Mouse (Mus musculus) hematopoietic multipotent progenitor cell, adult 10-12 weeks (in vitro differentiated cells): ENCODE measurements around the gene C87499. TPM values are rescaled to one million over a fixed set of nuclear protein-coding genes. Genes with fewer than 3 reads are reported as not detected.

Experiments
- polyA plus RNA-seq: library from polyadenylated mRNA; stranded (reverse); fragments of >175 nt; gene quantifications from 2 replicates; pipeline ENCODE4 v1.2.3, GENCODE M21; 2012; ENCODE audit warnings: low replicate concordance

Gene C87499
- polyA plus RNA-seq = not detected in 2 replicates

DNA sequence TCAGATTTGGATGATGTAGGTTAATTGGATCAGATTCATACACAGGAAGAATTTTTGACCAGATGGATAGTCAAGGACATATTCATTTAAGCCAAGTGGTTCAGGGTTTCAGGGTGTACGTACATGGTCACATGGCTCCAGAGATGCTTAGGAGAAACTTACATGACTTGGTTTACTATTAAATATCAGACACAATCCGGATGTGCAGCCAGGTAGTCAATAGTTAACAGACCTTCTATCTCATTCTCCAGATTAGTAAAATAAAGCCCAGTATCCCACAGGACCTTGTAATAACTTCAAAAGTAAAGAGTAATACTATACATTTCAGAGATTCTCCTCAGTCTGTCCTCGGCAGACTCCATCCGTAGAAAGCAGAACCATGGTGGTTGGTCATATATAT is at the start of gene C87499:
Gene C87499, minus strand, starts transcription at position 101 of the 400 bp plus-strand sequence.

GRCm38 (mm10) chr4:88683812-88684211 is 49.6 kb upstream of the C87499 start, which contains the start of gene Ifna2:
Ifna2 (minus strand) TSS chr4:88683912.

DNA sequence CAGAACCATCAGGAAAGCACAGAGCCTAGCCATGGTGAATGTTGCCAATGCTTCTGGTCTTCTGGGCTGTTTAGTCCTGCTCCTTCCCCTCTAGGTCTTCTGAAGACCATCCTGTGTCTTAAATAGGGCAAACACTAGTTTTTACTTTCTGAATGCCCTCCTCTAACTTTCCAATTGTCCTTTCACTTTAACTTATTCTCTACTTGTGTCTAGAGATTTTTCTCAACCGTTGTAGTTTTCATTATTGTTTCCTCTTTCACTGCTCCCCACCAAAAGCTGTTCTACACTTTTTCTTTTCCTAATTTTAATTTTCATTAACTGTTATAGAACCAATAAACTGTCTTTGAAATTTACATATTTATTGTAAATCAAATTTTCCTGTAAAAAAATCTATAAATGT is 42.6 kb upstream of the C87499 start, which contains the start of gene Ifna16:
Gene Ifna16, minus strand, starts transcription at position 101 of the 400 bp plus-strand sequence.

DNA sequence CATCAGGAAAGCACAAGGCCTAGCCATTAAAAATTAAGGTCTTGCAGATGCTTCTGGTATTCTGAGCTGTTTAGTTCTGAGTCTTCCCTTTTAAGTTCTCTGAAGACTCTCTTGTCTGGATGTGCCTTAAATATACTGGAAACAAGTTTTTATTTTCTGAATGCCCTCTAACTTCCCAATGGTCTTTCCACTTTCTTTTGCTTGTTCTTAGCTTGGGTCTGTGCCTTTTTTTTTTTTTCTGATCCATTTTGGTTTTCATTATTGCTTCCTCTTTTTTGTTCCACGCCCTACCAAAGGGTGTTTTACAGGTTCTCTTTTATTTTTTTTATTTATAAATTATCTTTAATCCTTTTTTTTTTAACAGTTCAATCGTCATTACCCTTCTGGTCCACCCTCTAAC is 10.1 kb upstream of the C87499 start, which contains the start of gene Ifna13:
Gene Ifna13, minus strand, starts transcription at position 101 of the 400 bp plus-strand sequence.

GRCm38 (mm10) chr4:88603276-88603675 is 30.9 kb downstream of the C87499 start, which contains the start of gene Ifna12:
Ifna12 (minus strand) TSS chr4:88603376.

DNA sequence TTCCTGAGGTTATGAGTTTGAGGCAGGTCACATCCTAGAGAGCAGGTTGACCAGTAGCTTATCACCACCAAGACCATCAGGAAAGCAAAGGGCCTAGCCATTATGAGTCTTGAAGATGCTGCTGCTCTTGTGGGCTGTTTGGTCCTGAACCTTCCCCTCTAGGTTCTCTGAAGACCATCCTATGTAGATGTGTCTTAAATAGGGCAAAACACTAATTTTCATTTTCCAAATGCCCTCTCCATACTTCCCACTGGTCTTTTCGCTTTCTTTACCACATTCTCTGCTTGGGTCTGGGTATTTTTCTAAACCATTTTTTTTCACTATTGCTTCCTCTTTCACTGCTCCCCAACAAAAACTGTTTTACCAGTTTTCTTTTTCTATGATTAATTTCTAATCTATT is 41.9 kb downstream of the C87499 start, which contains the start of gene Ifna9:
Gene Ifna9, minus strand, starts transcription at position 101 of the 400 bp plus-strand sequence.

Other genes starting within 250 kb of the C87499 start
- 0.84 and 1.4 TPM in 2 replicates for gene Hacd4, start 195.5 kb downstream of the C87499 start, polyA plus RNA-seq
- gene Ifnb1, start 111.6 kb downstream of the C87499 start, polyA plus RNA-seq = not detected in 2 replicates
- not detected in 2 replicates for gene Ifna15, start 76.2 kb downstream of the C87499 start, polyA plus RNA-seq
- gene Ifna14, start 62.6 kb downstream of the C87499 start, polyA plus RNA-seq = not detected in 2 replicates
- not detected in 2 replicates for gene Ifna9, start 42.0 kb downstream of the C87499 start, polyA plus RNA-seq
- not detected in 2 replicates for gene Ifna12, start 31.0 kb downstream of the C87499 start, polyA plus RNA-seq
- gene Ifna13, start 10.0 kb upstream of the C87499 start, polyA plus RNA-seq = not detected in 2 replicates
- gene Ifna16, start 42.5 kb upstream of the C87499 start, polyA plus RNA-seq = not detected in 2 replicates
- gene Ifna2, start 49.5 kb upstream of the C87499 start, polyA plus RNA-seq = not detected in 2 replicates
- gene Ifnab, start 56.9 kb upstream of the C87499 start, polyA plus RNA-seq = not detected in 2 replicates
- gene Gm26566, start 87.4 kb upstream of the C87499 start, polyA plus RNA-seq = 0.11 and 0.58 TPM in 2 replicates
- gene Klhl9, start 88.1 kb upstream of the C87499 start, polyA plus RNA-seq = 6.5 and 7.8 TPM in 2 replicates
- not detected in 2 replicates for gene Gm13271, start 120.5 kb upstream of the C87499 start, polyA plus RNA-seq
- gene Gm13283, start 125.7 kb upstream of the C87499 start, polyA plus RNA-seq = not detected in 2 replicates
- gene Gm13290, start 139.4 kb upstream of the C87499 start, polyA plus RNA-seq = not detected in 2 replicates
- not detected in 2 replicates for gene Gm13289, start 142.5 kb upstream of the C87499 start, polyA plus RNA-seq
- gene Gm13272, start 145.4 kb upstream of the C87499 start, polyA plus RNA-seq = not detected in 2 replicates
- gene Ifnz, start 147.7 kb upstream of the C87499 start, polyA plus RNA-seq = not detected in 2 replicates
- gene Gm13276, start 151.3 kb upstream of the C87499 start, polyA plus RNA-seq = not detected in 2 replicates
- gene Gm13277, start 154.2 kb upstream of the C87499 start, polyA plus RNA-seq = not detected in 2 replicates
- not detected in 2 replicates for gene Gm13278, start 157.1 kb upstream of the C87499 start, polyA plus RNA-seq
- gene Gm13275, start 160.1 kb upstream of the C87499 start, polyA plus RNA-seq = not detected in 2 replicates
- gene Gm13279, start 163.0 kb upstream of the C87499 start, polyA plus RNA-seq = not detected in 2 replicates
- not detected in 2 replicates for gene Gm13285, start 165.3 kb upstream of the C87499 start, polyA plus RNA-seq
- not detected in 2 replicates for gene Gm13287, start 168.8 kb upstream of the C87499 start, polyA plus RNA-seq
- gene Gm13288, start 171.1 kb upstream of the C87499 start, polyA plus RNA-seq = not detected in 2 replicates
- gene Ifna7, start 181.8 kb upstream of the C87499 start, polyA plus RNA-seq = not detected in 2 replicates
- not detected in 2 replicates for gene Ifna11, start 185.5 kb upstream of the C87499 start, polyA plus RNA-seq
- not detected in 2 replicates for gene Ifna6, start 193.0 kb upstream of the C87499 start, polyA plus RNA-seq
- not detected in 2 replicates for gene Ifna5, start 201.1 kb upstream of the C87499 start, polyA plus RNA-seq
- gene Ifna4, start 207.4 kb upstream of the C87499 start, polyA plus RNA-seq = not detected in 2 replicates
- not detected in 2 replicates for gene Ifna1, start 215.7 kb upstream of the C87499 start, polyA plus RNA-seq
- not detected in 2 replicates for gene Ifne, start 245.8 kb upstream of the C87499 start, polyA plus RNA-seq